Mouse (Mus musculus) heart, embryonic 11.5 days (tissue): ENCODE measurements at regions not wholly inside any gene's neighbourhood (a gene's known extent, or its start where the extent isn't known, plus 50 kb on each side); places are given as distances from the start of the nearest gene placed in this dataset.

Experiments
- ATAC-seq: fragments of 200-750 bp; cut with Nextera tagmentation; replicated peaks from 2 replicates; pipeline ENCODE4 v1.8.0; 2017; ENCODE audit warnings: moderate library complexity; ENCODE audit not compliant: insufficient number of reproducible peaks, low FRiP score, low TSS enrichment
- H3K27ac ChIP-seq: fragments of 300-500 bp; sonication (generic); 2 replicates; pipeline ENCODE4 v1.5.1; 2014; ENCODE audit warnings: mild to moderate bottlenecking, low read depth, low read length
- H3K27me3 ChIP-seq: fragments of 300-500 bp; sonication (generic); 2 replicates; pipeline ENCODE4 v1.6.1; 2014; ENCODE audit warnings: mild to moderate bottlenecking, low read length, mixed read lengths; ENCODE audit not compliant: control insufficient read depth, insufficient read depth
- H3K36me3 ChIP-seq: fragments of 300-500 bp; sonication (generic); 2 replicates; pipeline ENCODE4 v1.6.1; 2014; ENCODE audit warnings: mild to moderate bottlenecking, low read length, moderate library complexity, mixed read lengths; ENCODE audit not compliant: control insufficient read depth, insufficient read depth
- H3K4me1 ChIP-seq: fragments of 300-500 bp; sonication (generic); 2 replicates; pipeline ENCODE4 v1.6.1; 2014; ENCODE audit warnings: low read length; ENCODE audit not compliant: control insufficient read depth, insufficient read depth
- H3K4me2 ChIP-seq: fragments of 300-500 bp; sonication (generic); 2 replicates; pipeline ENCODE4 v1.6.1; 2014; ENCODE audit warnings: mild to moderate bottlenecking, moderate library complexity
- H3K4me3 ChIP-seq: fragments of 300-500 bp; sonication (generic); 2 replicates; pipeline ENCODE4 v1.5.1; 2014; ENCODE audit warnings: low read depth, low read length
- H3K9ac ChIP-seq: fragments of 300-500 bp; sonication (generic); 2 replicates; pipeline ENCODE4 v1.6.1; 2014; ENCODE audit warnings: mild to moderate bottlenecking, low read depth, low read length, moderate library complexity
- H3K9me3 ChIP-seq: fragments of 300-500 bp; sonication (generic); replicated peaks from 2 replicates; pipeline ENCODE4 v1.6.1; 2016; ENCODE audit warnings: low read length; ENCODE audit not compliant: control insufficient read depth
- WGBS: fragments of 180-500 bp; shearing (Covaris S2); extraction: QIAGEN DNeasy Blood & Tissue Kit; methylation state at CpG from one replicate; pipeline ENCODE4 v1.1.7; 2014; ENCODE audit not compliant: insufficient replicate concordance; 5-methylcytosine and 5-hydroxymethylcytosine counted together

- ATAC-seq, result no peak
- H3K27ac ChIP-seq, result no peak overlapping the region
- no peak overlapping the region for H3K4me3 ChIP-seq
- no peaks in the 10 kb centered on the region for H3K27me3 ChIP-seq
- no peaks in the 10 kb centered on the region for H3K9me3 ChIP-seq
- no peak overlapping the region for H3K9ac ChIP-seq
- H3K36me3 ChIP-seq, result no peaks in the 10 kb centered on the region
- H3K4me2 ChIP-seq, result no peak overlapping the region
- 76% methylated on average over 3 of the region's 3 CpGs for WGBS
- H3K4me1 ChIP-seq, result no peaks in the 10 kb centered on the region
Measured at GRCm38 (mm10) chr1:81671725-81672124, 561.2 kb upstream of the Gm9747 start.

- Histone ChIP-seq H3K4me3 (no peak overlapping the region), H3K9me3 (no peaks in the 10 kb centered on the region), H3K9ac (no peak overlapping the region), H3K4me2 (no peak overlapping the region), H3K27me3 (no peaks in the 10 kb centered on the region), H3K36me3 (no peaks in the 10 kb centered on the region), H3K27ac (no peak overlapping the region), H3K4me1 (no peaks in the 10 kb centered on the region)
- WGBS, result 77% methylated on average over 5 of the region's 5 CpGs
- no peak for ATAC-seq
Measured at GRCm38 (mm10) chr1:81675576-81676342, 557.2 kb upstream of the Gm9747 start.

GRCm38 (mm10) chr1:81677768-81678400 lies 555.0 kb upstream of the Gm9747 start:
- no peak for ATAC-seq
- Histone ChIP-seq H3K4me1 (no peaks in the 10 kb centered on the region), H3K9ac (no peak overlapping the region), H3K9me3 (no peaks in the 10 kb centered on the region), H3K27me3 (no peaks in the 10 kb centered on the region), H3K4me2 (no peak overlapping the region), H3K4me3 (no peak overlapping the region), H3K27ac (no peak overlapping the region), H3K36me3 (no peaks in the 10 kb centered on the region)
- 79% methylated on average over 1 of the region's 1 CpGs for WGBS

GRCm38 (mm10) chr1:81696129-81696528 lies 536.8 kb upstream of the Gm9747 start:
- H3K9me3 ChIP-seq, result no peaks in the 10 kb centered on the region
- H3K27me3 ChIP-seq, result no peaks in the 10 kb centered on the region
- H3K4me2 ChIP-seq, result no peak overlapping the region
- ATAC-seq, result no peak
- H3K36me3 ChIP-seq, result no peaks in the 10 kb centered on the region
- no peak overlapping the region for H3K27ac ChIP-seq
- no peaks in the 10 kb centered on the region for H3K4me1 ChIP-seq
- H3K4me3 ChIP-seq, result no peak overlapping the region
- no peak overlapping the region for H3K9ac ChIP-seq

GRCm38 (mm10) chr1:81709169-81709568 lies 523.7 kb upstream of the Gm9747 start:
- Histone ChIP-seq H3K4me1 (no peaks in the 10 kb centered on the region), H3K9me3 (no peaks in the 10 kb centered on the region), H3K27me3 (no peaks in the 10 kb centered on the region), H3K36me3 (no peaks in the 10 kb centered on the region), H3K27ac (no peak overlapping the region), H3K4me3 (no peak overlapping the region), H3K4me2 (no peak overlapping the region), H3K9ac (no peak overlapping the region)
- WGBS, result 78% methylated on average over 4 of the region's 4 CpGs
- ATAC-seq, result no peak

GRCm38 (mm10) chr1:81717091-81717490 lies 515.8 kb upstream of the Gm9747 start:
- WGBS, result 79% methylated on average over 6 of the region's 6 CpGs
- no peak for ATAC-seq

GRCm38 (mm10) chr1:81718233-81718632 lies 514.7 kb upstream of the Gm9747 start:
- H3K9ac ChIP-seq, result no peak overlapping the region
- ATAC-seq, result no peak
- no peak overlapping the region for H3K4me3 ChIP-seq
- H3K4me2 ChIP-seq, result no peak overlapping the region
- no peaks in the 10 kb centered on the region for H3K4me1 ChIP-seq
- H3K9me3 ChIP-seq, result no peaks in the 10 kb centered on the region
- H3K36me3 ChIP-seq, result no peaks in the 10 kb centered on the region
- no peak overlapping the region for H3K27ac ChIP-seq
- no peaks in the 10 kb centered on the region for H3K27me3 ChIP-seq

More at GRCm38 (mm10) chr1:81717091-81717490, 515.8 kb upstream of the Gm9747 start:
- Histone ChIP-seq H3K4me3 (no peak overlapping the region), H3K9ac (no peak overlapping the region), H3K4me1 (no peaks in the 10 kb centered on the region), H3K27me3 (no peaks in the 10 kb centered on the region), H3K9me3 (no peaks in the 10 kb centered on the region), H3K27ac (no peak overlapping the region), H3K4me2 (no peak overlapping the region), H3K36me3 (no peaks in the 10 kb centered on the region)

- Histone ChIP-seq H3K27me3 (no peaks in the 10 kb centered on the region), H3K9me3 (no peaks in the 10 kb centered on the region), H3K27ac (no peak overlapping the region), H3K9ac (no peak overlapping the region), H3K4me3 (no peak overlapping the region), H3K36me3 (no peaks in the 10 kb centered on the region), H3K4me1 (peaks cover 4% of the 10 kb centered on the region; the same call in 1 of the 2 replicates), H3K4me2 (no peak overlapping the region)
- ATAC-seq, result peak; percentile 63
- 40% methylated on average over 2 of the region's 2 CpGs for WGBS
Measured at GRCm38 (mm10) chr1:81724859-81725258, 508.1 kb upstream of the Gm9747 start.
